Mouse (Mus musculus): Measurements from ENCODE around the gene Slc35g3.

DNA sequence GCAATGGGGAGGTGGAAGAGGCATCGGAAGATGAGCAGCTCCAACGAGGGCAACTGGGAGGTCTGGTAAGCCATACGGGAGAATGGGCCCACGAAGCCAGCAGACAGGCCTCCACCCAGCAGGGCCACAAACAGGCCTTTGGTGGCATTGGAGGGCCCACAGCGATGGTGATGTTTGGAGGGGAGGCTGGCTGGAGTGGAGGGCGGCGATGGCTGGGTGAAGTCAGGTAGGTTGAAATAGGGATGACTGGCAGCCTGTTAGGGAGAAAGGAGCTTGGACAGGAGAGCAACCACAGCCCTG is 917 bp downstream of the Slc35g3 start:
- TF ChIP-seq POLR2A (IDR thresholded peaks at IDR 0.05; ENCODE audit: extremely low read depth, insufficient read depth, low read length) = no peak
- no peak for TF ChIP-seq CTCF (IDR thresholded peaks at IDR 0.05; ENCODE audit: low read depth, low read length)
